Mouse (Mus musculus): ENCODE measurements around the gene Trmt2b.

DNA sequence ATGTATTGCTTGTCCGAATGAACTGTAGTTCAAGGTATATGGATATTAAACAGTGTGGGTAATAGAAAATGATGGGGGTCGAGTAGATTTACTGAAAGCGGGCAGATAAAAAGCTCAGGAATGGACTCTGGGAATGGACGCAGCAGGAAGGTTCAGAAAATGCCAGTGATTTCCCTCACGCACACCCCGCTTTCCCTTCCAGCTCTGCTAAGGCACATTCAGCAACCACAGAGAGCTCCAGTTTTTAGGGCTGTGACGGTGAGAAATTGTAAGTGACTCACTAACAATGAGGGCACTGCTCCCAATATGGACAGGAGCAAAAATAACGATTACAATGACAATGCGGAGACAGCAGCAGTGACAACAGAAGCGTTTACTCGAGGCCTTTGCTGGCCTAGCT is 14.7 kb downstream of the Trmt2b start:
- TF ChIP-seq GATA1 (IDR thresholded peaks at IDR 0.05; ENCODE audit: low read length) (no peak), TAL1 (IDR thresholded peaks at IDR 0.05; ENCODE audit: low read length) (no peak)
